Mouse (Mus musculus): ENCODE results near the gene Gm21818.
"Not testable (repeated sequence)": the region's sequence is repeated elsewhere in the genome, so short reads cannot be mapped to it uniquely, and the experiment has no call there.

Gm21818 gene
- long read RNA-seq, experiment 1: 0 reads
- long read RNA-seq, experiment 2: 0 reads

- intact Hi-C loops (cut with DNase I): not testable (repeated sequence)
Measured at GRCm38 (mm10) chr13:120172133-120172532, at the start of gene Gm21818. TSS of gene Gm21818 (plus strand) at chr13:120172433.

DNA sequence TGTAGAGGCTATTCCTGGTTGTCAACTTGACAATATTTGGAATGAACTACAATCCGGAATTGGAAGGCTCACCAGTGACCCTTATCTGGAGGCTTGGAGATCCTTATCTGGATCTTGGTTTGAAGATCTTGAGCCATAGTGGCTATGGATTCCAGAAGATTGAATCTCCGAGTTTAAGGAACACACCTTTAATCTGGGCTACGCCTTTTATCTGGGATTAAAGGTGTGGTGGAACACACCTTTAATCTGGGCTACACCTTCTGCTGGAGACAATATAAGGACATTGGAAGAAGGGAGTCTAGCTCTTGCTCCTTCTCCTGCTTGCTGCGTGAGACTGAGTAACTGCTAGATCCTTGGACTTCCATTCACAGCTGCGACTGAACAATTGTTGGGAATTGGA, 32.3 kb upstream of the Gm21818 start, which contains the start of gene Gm20767:
TSS of gene Gm20767 (plus strand) at position 301 of the 400 bp plus-strand sequence.
- intact Hi-C loops (cut with DNase I): not testable (repeated sequence)

DNA sequence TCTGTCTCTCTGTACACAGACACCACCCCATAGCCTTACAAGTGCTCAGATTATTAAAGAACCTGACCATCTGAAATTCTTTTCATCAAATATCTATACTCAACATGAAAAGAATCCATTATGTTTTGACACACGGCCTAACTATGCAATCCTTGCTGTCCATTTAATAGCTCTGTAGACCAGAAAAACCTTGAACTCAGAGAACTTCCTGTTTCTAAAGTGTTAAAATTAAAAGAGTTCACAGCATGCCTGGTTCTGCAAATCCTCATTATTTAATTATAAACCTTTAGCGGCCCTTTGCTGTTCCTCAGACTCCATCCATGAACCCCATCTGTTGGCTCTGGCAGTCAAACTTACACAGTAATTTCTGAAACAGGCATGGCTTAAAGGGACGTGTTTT, 29.9 kb upstream of the Gm21818 start:
- intact Hi-C loops (cut with DNase I): not testable (repeated sequence)

DNA sequence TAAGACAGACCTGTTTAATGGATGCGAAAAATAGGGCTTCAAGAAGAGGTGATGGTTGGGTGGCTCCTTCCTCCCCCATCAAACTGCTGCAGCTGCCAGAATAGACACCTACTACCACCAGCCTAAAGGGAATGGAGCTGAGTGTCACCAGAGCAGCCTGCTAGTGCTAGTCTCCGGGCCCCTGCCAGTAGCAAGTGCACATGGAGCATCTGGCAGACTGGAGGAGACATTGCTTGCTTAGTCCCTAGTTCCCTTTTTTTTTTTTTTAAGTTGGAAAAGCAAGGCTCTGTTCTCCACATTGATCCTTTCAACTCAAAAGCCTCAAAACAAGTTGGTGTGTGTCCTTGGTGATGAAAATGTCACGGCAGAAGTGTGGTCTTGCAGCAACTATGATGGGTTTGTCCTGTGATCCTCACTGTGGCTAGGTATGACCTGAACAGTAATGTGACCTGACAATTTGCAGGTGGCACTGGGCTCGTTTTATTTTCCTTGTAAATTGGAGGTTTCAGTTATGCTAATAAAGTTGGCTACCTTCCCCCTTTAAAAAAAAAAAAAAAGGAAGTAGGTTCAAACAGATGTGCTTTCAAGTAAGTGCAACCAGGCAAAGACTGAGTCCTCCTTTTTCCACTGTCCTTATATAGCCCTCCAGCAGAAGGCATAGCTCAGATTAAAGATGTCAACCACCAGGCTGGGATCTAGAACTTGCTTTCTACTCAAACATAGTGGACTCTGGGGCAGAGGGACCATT, 22.4 kb upstream of the Gm21818 start:
- intact Hi-C loops (cut with DNase I): not testable (repeated sequence)

GRCm38 (mm10) chr13:120150589-120150988, 21.6 kb upstream of the Gm21818 start:
- intact Hi-C loops (cut with DNase I): not testable (repeated sequence)

DNA sequence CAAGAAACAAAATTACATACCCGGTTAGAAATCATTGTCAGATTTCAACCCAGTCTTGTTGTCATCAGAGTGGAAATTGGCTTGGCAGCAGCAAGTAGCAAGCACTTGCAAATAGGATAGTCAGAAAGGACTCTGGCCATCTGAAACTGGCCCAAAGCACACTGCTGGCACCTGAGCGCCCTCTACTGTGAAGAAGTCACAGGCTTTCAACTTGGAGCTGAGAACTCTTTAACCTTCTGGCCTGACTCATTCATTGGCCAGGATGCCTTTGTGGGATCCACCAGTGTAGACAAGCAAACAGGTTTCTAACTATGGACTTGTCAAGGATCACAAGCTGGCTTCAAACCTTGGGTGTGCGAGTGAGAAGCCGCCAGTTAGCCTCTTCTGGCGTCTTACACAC, 3.9 kb upstream of the Gm21818 start:
- intact Hi-C loops (cut with DNase I): not testable (repeated sequence)

DNA sequence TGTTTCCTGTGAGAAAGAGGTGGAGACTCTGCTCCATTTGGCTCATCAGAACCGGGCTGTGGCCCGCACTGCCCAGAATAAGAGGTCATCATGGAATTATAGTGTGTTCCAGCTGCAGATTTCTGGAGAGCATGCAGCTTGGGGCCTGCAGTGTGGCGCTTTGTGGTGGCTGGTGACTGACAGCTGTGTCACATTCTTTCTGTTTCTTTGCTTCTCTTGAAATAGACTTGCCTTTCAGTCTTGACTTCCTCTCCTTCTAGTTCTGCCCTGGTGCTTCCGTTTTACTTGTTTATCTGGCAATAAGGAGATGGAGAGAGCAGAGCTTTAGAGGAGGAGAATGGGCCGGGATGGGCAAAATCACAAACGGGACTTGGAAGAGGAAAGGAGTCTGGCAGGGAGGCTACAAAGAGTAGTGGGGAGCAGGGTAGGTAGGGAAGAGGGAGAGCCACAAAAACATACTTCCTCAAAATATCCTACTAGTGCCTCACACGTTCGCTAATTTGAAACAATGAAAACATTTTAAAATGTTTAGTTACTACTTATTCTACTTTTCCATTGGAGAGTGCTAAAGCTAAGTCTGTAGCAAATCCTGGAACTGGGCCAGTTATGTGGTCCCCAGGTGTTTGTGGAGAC, 24.1 kb downstream of the Gm21818 start:
- intact Hi-C loops (cut with DNase I): not testable (repeated sequence)

- intact Hi-C loops (cut with DNase I): not testable (repeated sequence)
Measured at GRCm38 (mm10) chr13:120215847-120216246, 43.6 kb downstream of the Gm21818 start, which contains the start of gene Gm21762. TSS of gene Gm21762 (minus strand) at chr13:120215947.

DNA sequence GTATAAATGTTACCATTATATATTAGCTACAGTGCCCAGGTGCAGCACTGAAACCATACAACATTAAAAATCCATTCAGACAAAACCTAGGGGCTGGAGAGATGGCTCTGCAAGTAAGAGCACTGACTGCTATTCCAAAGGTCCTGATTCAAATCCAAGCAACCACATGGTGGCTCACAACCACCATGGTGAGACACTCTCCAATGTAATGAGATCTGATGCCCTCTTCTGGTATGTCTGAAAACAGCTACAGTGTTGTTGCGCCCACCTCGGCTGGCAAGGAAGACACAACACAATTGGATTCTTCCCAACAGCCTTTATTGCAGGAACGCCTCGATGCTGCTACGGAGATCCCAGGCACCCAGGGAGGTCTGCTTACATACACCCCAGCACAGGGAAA, 48.7 kb downstream of the Gm21818 start:
- intact Hi-C loops (cut with DNase I): not testable (repeated sequence)

DNA sequence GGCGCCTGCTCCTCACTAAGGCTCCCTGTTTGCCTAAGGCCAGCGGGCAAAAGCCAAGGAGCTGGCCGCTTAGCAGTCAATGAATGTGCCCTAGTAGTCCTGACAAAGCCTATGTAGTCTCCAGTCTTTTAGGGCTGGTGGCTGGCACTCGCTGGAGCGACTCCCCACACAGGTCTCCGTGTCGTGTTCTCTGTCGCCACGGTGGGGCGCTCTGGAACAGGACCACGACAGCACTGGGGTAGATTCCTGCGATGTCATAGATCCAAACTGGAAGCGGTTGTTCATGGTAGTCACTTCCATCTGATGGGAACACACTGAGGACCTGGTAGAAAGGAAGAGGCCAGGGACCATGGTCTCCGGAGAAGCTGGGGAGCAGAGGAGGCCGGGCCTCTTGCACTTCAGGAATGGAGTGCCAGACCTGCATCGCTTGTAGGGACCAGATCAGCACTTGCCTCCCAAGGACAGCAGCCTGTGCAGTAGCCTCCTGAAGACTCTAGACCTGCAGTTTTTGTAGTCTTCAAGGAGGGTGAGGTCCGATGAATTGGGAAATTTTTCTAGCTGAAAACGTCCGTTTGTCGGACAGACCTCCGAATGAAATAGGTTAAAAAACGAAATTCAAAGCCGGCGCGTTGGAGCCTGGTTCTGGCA, 50.9 kb downstream of the Gm21818 start:
- intact Hi-C loops (cut with DNase I): not testable (repeated sequence)
